Mouse (Mus musculus) limb, embryonic 14.5 days (tissue): ENCODE results near the gene Zbed3. TPM values are rescaled to one million over a fixed set of nuclear protein-coding genes. Genes with fewer than 3 reads are reported as not detected.

ENCODE experiments used
- ATAC-seq: fragments of 200-750 bp; cut with Nextera tagmentation; 2 replicates; pipeline ENCODE4 v1.8.0; 2017; ENCODE audit warnings: low read depth, moderate number of reproducible peaks, moderate TSS enrichment; ENCODE audit not compliant: low FRiP score
- DNase-seq: peaks from one replicate; pipeline ENCODE4 v3.0.0-alpha.2; 2015; ENCODE audit warnings: low spot score
- H3K27ac ChIP-seq: fragments of 300-500 bp; sonication (generic); replicated peaks from 2 replicates; pipeline ENCODE4 v1.5.1; 2014; ENCODE audit warnings: low read depth, mild to moderate bottlenecking, low read length, moderate library complexity, mixed read lengths
- H3K27me3 ChIP-seq: fragments of 300-500 bp; sonication (generic); 2 replicates; pipeline ENCODE4 v1.6.1; 2014; ENCODE audit warnings: low read length, mixed read lengths; ENCODE audit not compliant: control insufficient read depth, insufficient read depth
- H3K36me3 ChIP-seq: fragments of 300-500 bp; sonication (generic); 2 replicates; pipeline ENCODE4 v1.6.1; 2014; ENCODE audit warnings: mild to moderate bottlenecking, low read length, moderate library complexity, mixed read lengths; ENCODE audit not compliant: control insufficient read depth, insufficient read depth
- H3K4me1 ChIP-seq: fragments of 300-500 bp; sonication (generic); 2 replicates; pipeline ENCODE4 v1.6.1; 2014; ENCODE audit warnings: antibody characterized with exemption, low read length, mixed read lengths; ENCODE audit not compliant: control insufficient read depth, insufficient read depth
- H3K4me2 ChIP-seq: fragments of 300-500 bp; sonication (generic); replicated peaks from 2 replicates; pipeline ENCODE4 v1.6.1; 2014; ENCODE audit warnings: low read depth, mild to moderate bottlenecking, low read length, moderate library complexity; ENCODE audit not compliant: severe bottlenecking
- H3K4me3 ChIP-seq: fragments of 300-500 bp; sonication (generic); replicated peaks from 2 replicates; pipeline ENCODE4 v1.5.1; 2014; ENCODE audit warnings: low read length
- H3K9ac ChIP-seq: fragments of 300-500 bp; sonication (generic); 2 replicates; pipeline ENCODE4 v1.6.1; 2014; ENCODE audit warnings: mild to moderate bottlenecking, low read depth, low read length, moderate library complexity; ENCODE audit not compliant: severe bottlenecking
- H3K9me3 ChIP-seq: fragments of 300-500 bp; sonication (generic); 2 replicates; pipeline ENCODE4 v1.6.1; 2016; ENCODE audit warnings: low read length; ENCODE audit not compliant: control insufficient read depth
- POLR2A ChIP-seq: fragments of 200-500 bp; IDR thresholded peaks from 2 replicates; pipeline ENCODE4 v1.8.0; 2012; ENCODE audit warnings: inconsistent platforms, mild to moderate bottlenecking, moderate library complexity, borderline replicate concordance; ENCODE audit not compliant: insufficient read depth, insufficient read length; ENCODE audit errors: extremely low read depth
- WGBS: fragments of 180-500 bp; shearing (Covaris S2); extraction: QIAGEN DNeasy Blood & Tissue Kit; methylation state at CpG from one replicate; pipeline ENCODE4 v1.1.7; 2014; 5-methylcytosine and 5-hydroxymethylcytosine counted together
- polyA plus RNA-seq, 2 experiments: library from polyadenylated mRNA; depleted of rRNA in 1 of 2; stranded (reverse) in 1 of 2; unstranded in 1 of 2; fragments of >200 nt; fragmentation: Nextera tagmentation in 1 of 2; extraction: Ambion mirVana in 1 of 2; gene quantifications; 2 replicates each; pipeline versions ENCODE4 v1.2.1 to v1.2.3; 2012 to 2014

Zbed3 gene
- polyA plus RNA-seq, 2 experiments, result 68.8 to 80.2 TPM

- Histone ChIP-seq H3K27ac (no peak overlapping the region), H3K4me2 (no peak overlapping the region), H3K27me3 (no peaks in the 10 kb centered on the region; the same call in 1 of the 2 replicates), H3K9ac (no peak overlapping the region), H3K9me3 (no peaks in the 10 kb centered on the region), H3K4me1 (no peaks in the 10 kb centered on the region), H3K36me3 (no peaks in the 10 kb centered on the region), H3K4me3 (no peak overlapping the region)
- WGBS, result 86% methylated on average over 4 of the region's 4 CpGs
- no peak for TF ChIP-seq POLR2A
- DNase-seq (no peak), ATAC-seq (no peak)
Measured at GRCm38 (mm10) chr13:95291983-95292382, 31.4 kb upstream of the Zbed3 start.

GRCm38 (mm10) chr13:95299956-95300355 lies 23.5 kb upstream of the Zbed3 start:
- no peak overlapping the region for H3K4me3 ChIP-seq
- H3K4me1 ChIP-seq, result no peaks in the 10 kb centered on the region
- no peaks in the 10 kb centered on the region for H3K36me3 ChIP-seq
- no peak for TF ChIP-seq POLR2A
- ATAC-seq (no peak), DNase-seq (no peak)
- 68% methylated on average over 3 of the region's 3 CpGs for WGBS
- no peak overlapping the region for H3K27ac ChIP-seq
- H3K9me3 ChIP-seq, result no peaks in the 10 kb centered on the region
- no peak overlapping the region for H3K9ac ChIP-seq
- H3K4me2 ChIP-seq, result no peak overlapping the region
- no peaks in the 10 kb centered on the region for H3K27me3 ChIP-seq

- 37% methylated on average over 4 of the region's 4 CpGs for WGBS
- H3K4me1 ChIP-seq, result no peaks in the 10 kb centered on the region
Measured at GRCm38 (mm10) chr13:95306596-95306995, 16.8 kb upstream of the Zbed3 start.

GRCm38 (mm10) chr13:95307100-95307655 lies 16.2 kb upstream of the Zbed3 start:
- Histone ChIP-seq H3K27ac (no peak overlapping the region), H3K4me1 (no peaks in the 10 kb centered on the region), H3K9ac (no peak overlapping the region), H3K4me2 (no peak overlapping the region; the same call in 1 of the 2 replicates), H3K9me3 (no peaks in the 10 kb centered on the region), H3K36me3 (no peaks in the 10 kb centered on the region), H3K27me3 (no peaks in the 10 kb centered on the region), H3K4me3 (no peak overlapping the region)
- 54% methylated on average over 8 of the region's 8 CpGs for WGBS
- ATAC-seq (no peak), DNase-seq (no peak)
- no peak for TF ChIP-seq POLR2A

More at GRCm38 (mm10) chr13:95306596-95306995, 16.8 kb upstream of the Zbed3 start:
- Histone ChIP-seq H3K4me3 (no peak overlapping the region), H3K27me3 (no peaks in the 10 kb centered on the region), H3K9me3 (no peaks in the 10 kb centered on the region), H3K9ac (no peak overlapping the region), H3K4me2 (no peak overlapping the region), H3K27ac (no peak overlapping the region), H3K36me3 (no peaks in the 10 kb centered on the region)
- ATAC-seq, result peak; percentile 41; the same call in 1 of the 2 replicates
- no peak for DNase-seq
- TF ChIP-seq POLR2A, result no peak

GRCm38 (mm10) chr13:95312016-95312415 lies 11.4 kb upstream of the Zbed3 start:
- H3K4me1 ChIP-seq, result no peaks in the 10 kb centered on the region
- no peaks in the 10 kb centered on the region for H3K36me3 ChIP-seq
- no peaks in the 10 kb centered on the region for H3K27me3 ChIP-seq
- H3K27ac ChIP-seq, result no peak overlapping the region
- DNase-seq, result no peak
- H3K9ac ChIP-seq, result no peak overlapping the region
- no peaks in the 10 kb centered on the region for H3K9me3 ChIP-seq
- WGBS, result 79% methylated on average over 6 of the region's 6 CpGs
- H3K4me3 ChIP-seq, result no peak overlapping the region
- no peak for TF ChIP-seq POLR2A
- ATAC-seq, result no peak
- H3K4me2 ChIP-seq, result no peak overlapping the region
